Mouse (Mus musculus): ENCODE data around the gene Rps28.

Rps28 gene

GRCm38 (mm10) chr17:33812475-33812874 is 11.9 kb downstream of the Rps28 start:
- DNase-seq (ENCODE audit: low spot score in 2 of 2): no peak

GRCm38 (mm10) chr17:33811142-33811516 is 13.2 kb downstream of the Rps28 start:
- no peak for DNase-seq (ENCODE audit: low spot score in 2 of 2)

- DNase-seq (ENCODE audit: low spot score in 2 of 2): peak; percentile 91 to 95
Observed at GRCm38 (mm10) chr17:33810334-33811141, 13.8 kb downstream of the Rps28 start, which contains the start of gene Kank3. TSS of gene Kank3 (plus strand) at chr17:33810519.

- DNase-seq (ENCODE audit: low spot score in 2 of 2): no peak
Observed at GRCm38 (mm10) chr17:33808192-33808591, 16.2 kb downstream of the Rps28 start.

GRCm38 (mm10) chr17:33807181-33807888 is 17.0 kb downstream of the Rps28 start:
- no peak for DNase-seq (ENCODE audit: low spot score in 2 of 2)

GRCm38 (mm10) chr17:33804745-33805144 is 19.6 kb downstream of the Rps28 start:
- DNase-seq (ENCODE audit: low spot score in 2 of 2): no peak

- no peak for DNase-seq (ENCODE audit: low spot score in 2 of 2)
Observed at GRCm38 (mm10) chr17:33804205-33804604, 20.2 kb downstream of the Rps28 start.

GRCm38 (mm10) chr17:33802221-33802620 is 22.1 kb downstream of the Rps28 start:
- no peak for DNase-seq (ENCODE audit: low spot score in 2 of 2)

GRCm38 (mm10) chr17:33799277-33799676 is 25.1 kb downstream of the Rps28 start:
- no peak for DNase-seq (ENCODE audit: low spot score in 2 of 2)

GRCm38 (mm10) chr17:33798306-33798705 is 26.1 kb downstream of the Rps28 start:
- DNase-seq (ENCODE audit: low spot score in 2 of 2): no peak

- DNase-seq (ENCODE audit: low spot score in 2 of 2): no peak
Observed at GRCm38 (mm10) chr17:33788732-33789131, 35.6 kb downstream of the Rps28 start.

GRCm38 (mm10) chr17:33786375-33786774 is 38.0 kb downstream of the Rps28 start:
- DNase-seq (ENCODE audit: low spot score in 2 of 2): peak in 1 of 2 experiments; percentile 12

- DNase-seq (ENCODE audit: low spot score in 2 of 2): no peak
Observed at GRCm38 (mm10) chr17:33784939-33785338, 39.4 kb downstream of the Rps28 start.

GRCm38 (mm10) chr17:33783408-33783807 is 41.0 kb downstream of the Rps28 start:
- peak; percentile 50 to 58 for DNase-seq (ENCODE audit: low spot score in 2 of 2)

- DNase-seq (ENCODE audit: low spot score in 2 of 2): no peak
Observed at GRCm38 (mm10) chr17:33782067-33782466, 42.3 kb downstream of the Rps28 start.

- DNase-seq (ENCODE audit: low spot score in 2 of 2): peak in 1 of 2 experiments; percentile 56
Observed at GRCm38 (mm10) chr17:33781124-33781977, 43.0 kb downstream of the Rps28 start, which contains the start of gene Angptl4. TSS of gene Angptl4 (minus strand) at chr17:33781830.

- DNase-seq (ENCODE audit: low spot score in 2 of 2): no peak
Observed at GRCm38 (mm10) chr17:33780431-33780830, 43.9 kb downstream of the Rps28 start.

GRCm38 (mm10) chr17:33779967-33780295 is 44.4 kb downstream of the Rps28 start:
- DNase-seq (ENCODE audit: low spot score in 2 of 2): no peak

- DNase-seq (ENCODE audit: low spot score in 2 of 2): peak; percentile 69 to 87
Observed at GRCm38 (mm10) chr17:33779271-33779966, 44.9 kb downstream of the Rps28 start.

GRCm38 (mm10) chr17:33775287-33775686 is 49.1 kb downstream of the Rps28 start:
- DNase-seq (ENCODE audit: low spot score in 2 of 2): no peak

- no peak for DNase-seq (ENCODE audit: low spot score in 2 of 2)
Observed at GRCm38 (mm10) chr17:33774573-33775155, 49.7 kb downstream of the Rps28 start.
